Mouse (Mus musculus) CD8-positive naive resting alpha-beta T cell, adult 2 months (primary cell): ENCODE measurements at regions not wholly inside any gene's neighbourhood (a gene's known extent, or its start where the extent isn't known, plus 50 kb on each side); places are given as distances from the start of the nearest gene placed in this dataset.

Source experiments
- DNase-seq, 2 experiments: peaks; one replicate each; pipeline ENCODE4 v3.0.0; 2022; ENCODE audit warnings: low read depth in 2 of 2, low spot score in 2 of 2

- no peak for DNase-seq
These were observed 348.5 kb upstream of the Npvf start for GRCm38 (mm10) chr6:51002713-51003112.

DNA sequence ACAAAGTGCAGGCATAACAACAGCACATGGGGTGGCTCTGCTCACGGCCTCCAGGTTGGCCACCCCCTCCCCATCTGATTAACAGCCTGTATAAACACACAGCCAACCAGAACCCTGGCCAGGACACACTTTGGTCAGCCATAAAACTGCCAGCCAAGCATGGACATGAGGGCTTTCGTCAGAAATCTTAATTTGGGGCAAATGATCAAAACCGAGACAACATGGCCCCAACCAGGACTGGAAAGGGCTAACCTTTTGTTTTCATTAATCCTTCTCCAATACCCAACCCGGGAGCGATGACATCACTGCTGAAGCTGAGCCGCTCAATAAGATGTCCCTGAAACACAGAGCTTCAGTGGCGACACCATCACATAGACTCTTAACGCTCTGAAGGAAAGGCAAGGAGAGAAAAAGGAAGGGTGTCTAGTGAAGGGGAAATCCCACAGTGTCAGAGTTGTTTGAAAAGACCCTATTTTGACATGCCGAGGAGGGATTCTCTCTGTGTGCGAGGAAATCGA is 351.9 kb upstream of the Npvf start:
- DNase-seq: no peak

DNA sequence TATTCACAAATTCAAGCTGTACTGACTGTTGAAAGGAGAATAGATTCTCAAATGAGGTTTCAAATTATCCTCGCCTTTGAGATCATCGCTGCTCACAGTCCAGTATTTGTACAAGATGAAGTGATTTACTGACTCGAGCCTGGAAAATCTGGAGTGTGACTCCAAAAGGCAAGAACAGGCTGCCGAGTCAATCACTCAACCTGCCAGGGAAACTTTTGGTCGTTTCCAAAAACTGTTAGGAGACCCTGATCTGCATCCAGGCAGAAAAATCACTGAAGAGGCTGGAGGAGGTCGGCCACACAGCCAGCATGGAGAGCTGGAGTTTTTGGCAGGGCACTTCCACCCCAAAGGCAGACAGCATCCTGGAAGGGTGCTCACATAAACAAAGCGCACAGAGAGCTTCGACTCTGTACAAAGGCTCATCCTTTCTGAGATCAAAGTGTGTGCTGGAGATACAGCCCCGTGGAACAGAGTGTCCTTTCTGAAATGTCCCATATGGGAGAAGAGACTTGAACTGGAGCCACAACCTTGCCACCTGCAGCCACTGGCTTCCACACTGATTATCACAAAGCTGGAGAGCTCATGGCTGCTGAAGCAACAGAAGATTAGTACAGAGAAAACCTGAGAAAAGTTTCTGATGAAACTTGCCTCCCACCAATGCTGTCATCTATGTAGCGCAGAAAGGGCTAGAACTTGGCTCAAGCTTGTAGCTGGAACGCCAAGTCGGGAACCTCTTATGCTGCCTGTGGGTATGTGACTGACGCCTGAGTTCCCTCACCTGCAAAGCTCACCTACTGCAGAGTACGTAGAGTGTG is 355.5 kb upstream of the Npvf start:
- DNase-seq: no peak

DNA sequence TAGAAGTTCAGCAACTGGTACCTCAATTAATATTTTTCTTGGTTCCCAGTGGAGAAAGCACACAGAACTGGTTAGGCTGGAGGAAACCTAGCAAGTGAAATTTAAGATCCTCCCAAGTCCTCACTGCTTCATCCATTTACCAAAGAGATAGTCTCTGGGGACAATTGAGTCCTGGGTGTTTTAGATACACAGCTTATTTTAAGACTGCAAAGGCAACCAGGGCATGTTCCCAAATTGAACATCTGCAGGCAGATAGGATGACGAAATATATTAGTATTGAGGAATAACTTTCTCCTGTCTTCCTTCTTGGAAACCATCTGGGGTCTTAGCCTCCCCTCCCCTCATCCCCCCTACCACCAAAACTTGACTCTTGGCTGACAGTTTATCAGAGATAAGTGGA is 356.3 kb upstream of the Npvf start:
- DNase-seq: no peak

- DNase-seq: no peak
These were observed 358.0 kb upstream of the Npvf start for GRCm38 (mm10) chr6:51012086-51012830.

DNA sequence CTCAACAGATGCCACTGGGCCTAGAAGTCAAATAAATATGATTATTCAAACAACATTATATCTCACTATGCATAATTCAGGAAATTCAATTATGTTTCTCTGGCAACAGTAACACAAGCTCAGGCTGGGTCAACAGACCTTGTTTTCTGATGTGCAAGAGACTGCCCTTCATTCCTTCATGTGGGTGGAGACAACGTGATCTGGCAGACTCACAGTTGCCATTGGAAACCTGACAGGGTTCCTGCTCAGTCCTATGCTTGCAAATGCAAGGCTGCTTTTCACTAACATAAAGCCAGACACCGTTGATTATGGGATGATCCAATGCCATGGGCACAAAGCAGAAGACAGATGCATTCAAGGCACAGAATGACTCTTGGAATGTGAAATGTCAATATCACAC is 361.5 kb upstream of the Npvf start:
- DNase-seq: no peak

DNA sequence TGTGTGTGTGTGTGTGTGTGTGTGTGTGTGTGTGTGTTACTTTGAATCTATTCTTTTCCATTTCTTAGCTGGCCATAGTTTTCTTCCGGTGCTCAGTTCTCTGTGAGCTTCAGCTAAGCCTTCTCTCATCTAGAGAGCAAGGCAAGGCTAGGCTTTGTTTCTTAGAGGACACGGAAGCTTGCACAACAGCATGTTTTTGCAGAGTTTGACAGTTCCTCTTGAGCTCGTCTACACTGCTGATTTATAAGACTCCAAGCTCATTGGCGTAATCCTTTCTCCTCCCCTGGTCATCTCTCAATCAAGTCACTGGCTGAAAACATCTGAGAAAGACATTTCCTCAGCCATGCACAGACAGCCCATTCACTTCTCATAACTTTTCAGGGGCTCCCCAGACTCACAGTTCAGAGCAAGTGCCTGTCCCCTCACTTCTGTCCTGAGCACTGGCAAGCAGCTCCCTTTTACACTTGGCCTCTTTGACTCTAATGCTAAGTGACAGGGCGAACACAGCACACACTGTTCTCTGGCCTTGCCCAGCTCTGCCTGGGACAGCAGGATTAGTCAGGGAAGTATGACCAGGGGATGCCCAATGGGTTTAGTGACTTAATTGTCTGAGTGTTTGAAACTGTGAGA is 362.3 kb upstream of the Npvf start:
- no peak for DNase-seq

DNA sequence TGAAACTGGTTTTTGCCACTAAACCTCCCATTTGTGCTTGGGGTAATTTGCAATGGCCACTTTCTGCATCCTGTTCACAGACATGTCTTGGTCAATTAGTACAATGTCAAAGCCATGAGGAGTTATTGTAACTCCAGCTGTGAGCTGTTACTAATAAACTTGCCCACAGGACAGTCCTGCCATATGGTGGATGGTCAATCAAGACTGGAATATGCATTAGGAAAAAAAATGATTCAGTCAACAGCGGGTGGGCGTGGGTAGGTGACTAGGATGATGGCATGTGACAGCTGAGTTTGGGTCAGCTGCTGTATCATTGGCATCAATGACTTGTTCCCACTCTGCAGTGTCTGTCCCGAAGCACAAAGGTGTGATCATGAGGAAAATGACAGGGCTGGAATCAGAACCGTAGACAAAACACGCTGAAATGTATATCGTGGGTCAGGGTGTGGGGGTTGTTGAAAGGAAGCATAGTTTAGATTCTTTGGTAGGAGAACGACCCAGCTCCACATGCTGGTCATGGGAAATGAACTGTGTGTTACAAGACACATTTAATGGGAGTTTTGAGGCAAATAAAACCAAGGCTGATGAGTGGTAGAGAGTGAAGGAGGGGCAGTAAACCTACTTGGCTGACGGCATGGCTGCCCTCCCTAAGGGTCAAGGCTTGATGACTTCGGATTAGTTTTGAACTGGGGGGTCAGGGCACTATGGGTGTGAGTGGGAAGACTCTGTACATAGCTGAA is 363.2 kb upstream of the Npvf start:
- no peak for DNase-seq

DNA sequence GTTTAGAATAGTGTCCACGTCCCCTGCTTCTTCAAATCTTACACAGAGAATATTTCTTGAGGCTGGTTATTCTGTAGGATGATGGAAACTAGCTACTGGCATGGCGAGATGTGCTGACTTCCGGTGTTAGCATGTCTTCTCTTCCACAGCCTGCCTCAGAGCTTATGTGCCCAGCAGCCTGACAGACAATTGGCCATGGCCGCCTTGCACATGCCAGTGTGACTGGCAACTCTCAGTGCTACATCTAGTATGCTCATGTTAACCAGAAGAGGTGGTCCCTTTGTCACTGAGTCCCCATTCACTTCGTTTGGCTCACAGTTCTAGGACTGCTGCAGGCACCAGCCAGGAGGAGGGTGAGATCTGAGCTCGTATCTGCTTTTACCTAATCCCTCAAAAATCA is 367.0 kb upstream of the Npvf start:
- no peak for DNase-seq

DNA sequence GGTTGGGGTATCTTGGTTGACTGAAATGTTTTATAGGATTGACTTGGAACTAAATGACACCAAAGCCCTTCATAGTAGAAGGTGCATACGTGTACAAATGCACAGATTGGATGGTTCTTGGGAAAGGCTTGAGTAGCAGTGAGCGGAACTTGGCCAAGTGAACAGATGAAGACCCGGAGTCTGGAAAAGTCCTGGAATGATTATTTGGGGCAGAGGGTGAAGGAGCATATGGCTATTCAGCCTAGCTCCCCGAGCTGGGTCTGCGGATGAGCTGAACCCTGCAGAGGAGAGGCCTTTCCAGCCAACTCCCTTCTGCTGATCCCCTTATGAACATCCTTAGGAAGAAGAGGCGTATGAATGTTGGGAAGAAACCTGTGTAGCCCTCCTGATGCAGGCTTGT is 369.1 kb upstream of the Npvf start:
- no peak for DNase-seq

GRCm38 (mm10) chr6:51024756-51025155 is 370.5 kb upstream of the Npvf start:
- DNase-seq: no peak

DNA sequence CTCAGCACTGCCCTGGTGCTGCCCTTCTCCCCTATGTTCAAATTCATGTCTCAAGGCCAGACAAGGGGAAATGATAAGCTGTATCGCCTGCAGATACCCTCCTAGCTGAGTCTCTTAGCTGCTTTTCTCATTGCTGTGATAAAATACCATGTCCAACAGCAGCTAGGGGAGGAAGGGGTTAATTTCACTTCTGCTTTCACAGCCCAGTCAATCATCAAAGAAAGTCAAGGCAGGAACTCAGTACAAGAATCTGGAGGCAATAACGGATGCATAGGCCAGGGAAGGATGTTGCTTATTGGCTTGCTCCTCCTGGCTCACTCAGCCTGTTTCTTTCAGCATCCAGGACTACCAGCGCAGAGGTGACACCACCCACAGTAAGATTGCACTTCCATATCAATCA is 371.2 kb upstream of the Npvf start:
- DNase-seq: no peak

GRCm38 (mm10) chr6:51027296-51027695 is 373.1 kb upstream of the Npvf start:
- no peak for DNase-seq

- DNase-seq: no peak
These were observed 375.3 kb upstream of the Npvf start for GRCm38 (mm10) chr6:51029516-51029915.

- DNase-seq: no peak
These were observed 375.7 kb upstream of the Npvf start for GRCm38 (mm10) chr6:51029953-51030352.

DNA sequence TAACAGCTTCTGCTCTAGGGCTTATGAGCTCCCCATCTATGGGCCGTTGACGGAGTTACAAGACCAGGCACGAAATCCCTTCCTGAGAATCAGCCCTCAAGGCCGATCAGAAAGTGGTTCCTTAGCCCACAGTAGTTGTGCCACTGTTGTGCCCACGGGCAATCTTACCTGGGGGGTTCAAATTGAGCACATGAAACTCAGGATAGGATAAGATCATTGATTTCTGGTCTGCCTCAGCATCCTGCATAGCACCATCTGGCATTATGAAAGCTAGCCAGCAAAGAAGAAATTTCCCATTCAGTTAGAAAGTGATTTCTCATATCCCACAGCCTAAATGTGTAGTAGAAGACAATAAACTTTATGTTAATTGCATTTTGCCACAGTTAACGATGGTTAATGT is 379.6 kb upstream of the Npvf start:
- DNase-seq: no peak

GRCm38 (mm10) chr6:51036074-51036473 is 381.8 kb upstream of the Npvf start:
- no peak for DNase-seq

- DNase-seq: no peak
These were observed 382.3 kb upstream of the Npvf start for GRCm38 (mm10) chr6:51036553-51036952.

- DNase-seq: no peak
These were observed 382.7 kb upstream of the Npvf start for GRCm38 (mm10) chr6:51036956-51037355.

- DNase-seq: no peak
These were observed 385.4 kb upstream of the Npvf start for GRCm38 (mm10) chr6:51039486-51040180.

- DNase-seq: no peak
These were observed 388.5 kb upstream of the Nfe2l3 start for GRCm38 (mm10) chr6:51043970-51044369.
